ENCODE assay signal across 15 mouse cellular contexts in the genomic region with DNA sequence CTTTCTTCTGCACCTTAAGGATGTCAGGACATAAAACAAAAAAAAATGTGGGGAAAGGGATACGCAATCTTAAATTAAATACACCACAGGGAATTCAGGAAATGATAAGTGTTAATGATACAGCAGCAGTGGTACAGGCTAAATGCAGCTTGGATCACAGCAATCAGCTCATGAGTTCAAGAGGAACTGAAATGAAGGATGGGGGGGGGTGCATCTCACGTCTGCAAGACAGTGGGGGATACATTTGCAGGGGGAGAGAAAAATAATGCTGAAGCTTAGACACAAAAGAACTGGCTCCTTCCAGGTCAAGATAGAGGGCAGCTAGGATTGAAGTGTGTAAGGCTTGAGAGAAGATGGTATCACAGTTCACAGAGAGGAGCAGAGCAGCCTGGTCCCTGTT. TPM values are rescaled to one million over a fixed set of nuclear protein-coding genes. Genes with fewer than 3 reads are reported as not detected.
"Had no signal": no experiment of that assay in that cellular context is flagged by ENCODE, and none has a peak within 500 bp of the region (broad histone marks: within the 10 kb centered on the region; RNA-seq: fewer than 3 reads in every experiment).

No protein-coding gene starts in this region.

- H3K36me3 ChIP-seq: limb, embryonic 15.5 days; liver, embryonic 12.5 days; lung, embryonic 15.5 days; midbrain, embryonic 12.5 days had no signal

- ATAC-seq: liver, embryonic 12.5 days had no signal

- H3K4me2 ChIP-seq: limb, embryonic 15.5 days; liver, embryonic 12.5 days; lung, embryonic 15.5 days; midbrain, embryonic 12.5 days had no signal

- H3K4me1 ChIP-seq: liver, embryonic 12.5 days; lung, embryonic 15.5 days; megakaryocyte, embryonic 14.5 days had no signal

- H3K27me3 ChIP-seq: limb, embryonic 15.5 days; liver, embryonic 12.5 days; lung, embryonic 15.5 days; megakaryocyte, embryonic 14.5 days; midbrain, embryonic 12.5 days had no signal

- H3K9me3 ChIP-seq: limb, embryonic 15.5 days; liver, embryonic 12.5 days; lung, embryonic 15.5 days; megakaryocyte, embryonic 14.5 days; midbrain, embryonic 12.5 days had no signal

- H3K9ac ChIP-seq: limb, embryonic 15.5 days; liver, embryonic 12.5 days; lung, embryonic 15.5 days; midbrain, embryonic 12.5 days had no signal

- H3K4me3 ChIP-seq: limb, embryonic 15.5 days; liver, embryonic 12.5 days; lung, embryonic 15.5 days; megakaryocyte, embryonic 14.5 days; midbrain, embryonic 12.5 days had no signal

- H3K27ac ChIP-seq: kidney, postnatal 0 days; limb, embryonic 15.5 days; liver, embryonic 12.5 days; lung, embryonic 15.5 days; macrophage; midbrain, embryonic 12.5 days had no signal

- DNase-seq: kidney, adult 9 months; kidney, postnatal 36 days; layer of hippocampus, adult 9-11 months; layer of hippocampus, postnatal 36 days; lung, postnatal 14 days; right cerebral cortex, postnatal 14 days; thymus, postnatal 36 days had no signal

RNA-seq across cellular contexts. Expression of a gene that starts 42.8 kb away (rescaled TPM):
- total RNA-seq: monocyte, adult 5-6 weeks had no signal
- polyA plus RNA-seq: macrophage had no signal
